Mouse (Mus musculus): ENCODE data around the gene Fth1.
"Not testable (repeated sequence)": the region's sequence is repeated elsewhere in the genome, so short reads cannot be mapped to it uniquely, and the experiment has no call there.

Gene Fth1

GRCm38 (mm10) chr19:9964205-9964916 lies 16.0 kb upstream of the Fth1 start:
- DNase-seq: no peak

GRCm38 (mm10) chr19:9966096-9966867 lies 14.1 kb upstream of the Fth1 start:
- DNase-seq: no peak

- no peak for DNase-seq
These were observed 12.2 kb upstream of the Fth1 start for GRCm38 (mm10) chr19:9968081-9968787.

GRCm38 (mm10) chr19:9974853-9975252 lies 5.5 kb upstream of the Fth1 start:
- DNase-seq: not testable (repeated sequence)

GRCm38 (mm10) chr19:9977085-9977484 lies 3.3 kb upstream of the Fth1 start:
- no peak for DNase-seq

- peak; percentile 38 to 40 for DNase-seq
These were observed 1.9 kb upstream of the Fth1 start for GRCm38 (mm10) chr19:9978431-9978951.

GRCm38 (mm10) chr19:9979156-9979555 lies 1.2 kb upstream of the Fth1 start:
- DNase-seq: no peak

- DNase-seq: no peak
These were observed 1.2 kb downstream of the Fth1 start for GRCm38 (mm10) chr19:9981621-9982020.

- DNase-seq: peak; percentile 96
These were observed 1.9 kb downstream of the Fth1 start for GRCm38 (mm10) chr19:9982151-9982851.

- peak; percentile 67 for DNase-seq
These were observed 2.6 kb downstream of the Fth1 start for GRCm38 (mm10) chr19:9982852-9983542.

- DNase-seq: no peak
These were observed 4.0 kb downstream of the Fth1 start for GRCm38 (mm10) chr19:9984111-9985055.

GRCm38 (mm10) chr19:9985190-9985899 lies 4.9 kb downstream of the Fth1 start:
- DNase-seq: no peak

GRCm38 (mm10) chr19:9985900-9986421 lies 5.6 kb downstream of the Fth1 start:
- no peak for DNase-seq

GRCm38 (mm10) chr19:9987192-9987591 lies 6.8 kb downstream of the Fth1 start:
- DNase-seq: no peak

- no peak for DNase-seq
These were observed 7.2 kb downstream of the Fth1 start for GRCm38 (mm10) chr19:9987593-9987992.

- no peak for DNase-seq
These were observed 8.9 kb downstream of the Fth1 start for GRCm38 (mm10) chr19:9989171-9989883.

GRCm38 (mm10) chr19:9989884-9990256 lies 9.5 kb downstream of the Fth1 start:
- DNase-seq: no peak

- peak; percentile 62 to 68 for DNase-seq
These were observed 10.9 kb downstream of the Fth1 start for GRCm38 (mm10) chr19:9991304-9991703.
